ENCODE assay signal across 23 mouse cellular contexts in the genomic region with DNA sequence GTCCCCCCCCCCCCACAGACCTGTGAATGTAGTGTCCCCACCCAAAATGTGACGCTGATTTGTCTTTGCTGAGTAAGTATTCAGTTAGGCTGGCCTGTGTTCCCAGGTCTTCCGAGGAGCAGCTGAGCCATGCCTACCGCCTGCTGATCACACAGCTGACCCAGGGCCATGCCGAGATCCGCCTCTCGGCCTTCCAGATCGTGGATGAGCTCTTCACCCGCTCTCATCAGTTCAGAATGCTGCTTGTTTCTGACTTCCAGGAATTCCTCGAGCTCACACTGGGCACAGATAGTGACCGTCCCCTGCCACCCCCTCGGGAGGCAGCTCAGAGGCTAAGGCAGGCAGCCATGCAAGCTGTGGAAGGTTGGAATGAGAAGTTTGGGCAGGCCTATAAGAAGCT. TPM values are rescaled to one million over a fixed set of nuclear protein-coding genes. Genes with fewer than 3 reads are reported as not detected.
DNase-seq lines count a peak whose midpoint lies in the region; ATAC-seq and TF ChIP-seq lines count a peak whose summit lies in the region.
"Had no signal": no experiment of that assay in that cellular context is flagged by ENCODE, and none has a peak within 500 bp of the region (broad histone marks: within the 10 kb centered on the region; RNA-seq: fewer than 3 reads in every experiment).

No protein-coding gene starts in this region.

- no peaks in the 10 kb centered on the region for H3K79me2 ChIP-seq in heart, adult 2 months (replicated peaks; ENCODE audit: control insufficient read depth, insufficient read depth, low read length)

- DNase-seq in brain, adult 2 months (ENCODE audit: low read depth, low spot score): peak; percentile 52
- peak; percentile 41 for DNase-seq in cerebellum, adult 11-12 months
- peak; percentile 39 for DNase-seq in cerebellum, adult 9-11 months
- peak; percentile 28 to 32 for DNase-seq in cerebellum, postnatal 36 days
- DNase-seq in heart, adult 2 months: no peak
- DNase-seq: adrenal gland, adult 8-10 months; adrenal gland, postnatal 36 days; gastrocnemius, postnatal 36 days; heart, adult 11 months; heart, postnatal 14 days; kidney, adult 11 months; kidney, adult 9 months had no signal

- H3K27ac ChIP-seq in forebrain, embryonic 13.5 days: no peak overlapping the region
- H3K27ac ChIP-seq in heart, adult 2 months: no peak overlapping the region
- H3K27ac ChIP-seq: embryonic facial prominence, embryonic 12.5 days; forebrain, embryonic 12.5 days; heart, embryonic 10.5 days; heart, embryonic 15.5 days; hindbrain, embryonic 13.5 days; hindbrain, postnatal 0 days had no signal

- no peak overlapping the region for H3K4me2 ChIP-seq in forebrain, embryonic 13.5 days
- H3K4me2 ChIP-seq: embryonic facial prominence, embryonic 12.5 days; forebrain, embryonic 12.5 days; heart, embryonic 15.5 days; hindbrain, embryonic 13.5 days had no signal

- H3K9me3 ChIP-seq in forebrain, embryonic 13.5 days (replicated peaks): no peaks in the 10 kb centered on the region
- H3K9me3 ChIP-seq: embryonic facial prominence, embryonic 12.5 days; forebrain, embryonic 12.5 days; heart, embryonic 10.5 days; heart, embryonic 15.5 days; hindbrain, embryonic 13.5 days had no signal

- TF ChIP-seq EP300 in heart, adult 2 months (IDR thresholded peaks at IDR 0.05; ENCODE audit: insufficient read depth, low read depth, low read length): no peak

- no peaks in the 10 kb centered on the region for H3K27me3 ChIP-seq in forebrain, embryonic 13.5 days
- no peaks in the 10 kb centered on the region for H3K27me3 ChIP-seq in heart, adult 2 months (ENCODE audit: control insufficient read depth, insufficient read depth, low read length)
- H3K27me3 ChIP-seq: embryonic facial prominence, embryonic 12.5 days; forebrain, embryonic 12.5 days; heart, embryonic 15.5 days; hindbrain, embryonic 13.5 days had no signal

- intact Hi-C loops in heart, adult 2 months (cut with DNase I): no loop called here

- TF ChIP-seq CTCF in heart, adult 2 months (IDR thresholded peaks at IDR 0.05): no peak

- H3K36me3 ChIP-seq in forebrain, embryonic 13.5 days (ENCODE audit: poor library complexity, severe bottlenecking): peaks cover 34% of the 10 kb centered on the region; the same call in 1 of the 2 replicates
- H3K36me3 ChIP-seq in heart, adult 2 months (ENCODE audit: control insufficient read depth, insufficient read depth, low read length): no peaks in the 10 kb centered on the region

- H3K4me3 ChIP-seq in forebrain, embryonic 13.5 days: no peak overlapping the region
- H3K4me3 ChIP-seq in heart, adult 2 months: no peak overlapping the region
- H3K4me3 ChIP-seq: embryonic facial prominence, embryonic 12.5 days; forebrain, embryonic 12.5 days; heart, embryonic 10.5 days; heart, embryonic 15.5 days; hindbrain, embryonic 13.5 days had no signal

- H3K4me1 ChIP-seq in forebrain, embryonic 13.5 days: no peaks in the 10 kb centered on the region
- no peaks in the 10 kb centered on the region for H3K4me1 ChIP-seq in heart, adult 2 months (ENCODE audit: control insufficient read depth, insufficient read depth, low read length)
- H3K4me1 ChIP-seq: embryonic facial prominence, embryonic 12.5 days; forebrain, embryonic 12.5 days; heart, embryonic 15.5 days; hindbrain, embryonic 13.5 days had no signal

- WGBS in forebrain, embryonic 13.5 days: 87% methylated on average over 11 of the region's 11 CpGs
- WGBS in heart, adult 2 months: 82% methylated on average over 11 of the region's 11 CpGs

- no peak for ATAC-seq in forebrain, embryonic 13.5 days
- ATAC-seq: hindbrain, postnatal 0 days had no signal

- TF ChIP-seq POLR2A in heart, adult 2 months (IDR thresholded peaks at IDR 0.05; ENCODE audit: insufficient read depth, low read depth, low read length): no peak

- H3K9ac ChIP-seq in forebrain, embryonic 13.5 days: no peak overlapping the region
- H3K9ac ChIP-seq in heart, adult 2 months (ENCODE audit: low read depth, low read length): no peak overlapping the region
- H3K9ac ChIP-seq: embryonic facial prominence, embryonic 12.5 days; forebrain, embryonic 12.5 days; heart, embryonic 15.5 days; hindbrain, embryonic 13.5 days had no signal

RNA-seq across cellular contexts. Expression of gene Uvssa, which starts 9.2 kb away (rescaled TPM):
- 8.0 and 8.2 TPM in 2 replicates for polyA plus RNA-seq in forebrain, embryonic 13.5 days (2015; fragmentation: Nextera tagmentation; extraction: Ambion mirVana)
- 1 to 10 TPM; 3.3 to 3.4 TPM for total RNA-seq in heart, adult 2 months (2021)
- polyA plus RNA-seq in heart, adult 2 months (2012; rRNA removed): 2.8 and 5.0 TPM in 2 replicates

RNA-seq across cellular contexts. Expression of gene Nkx1-1, which starts 46.2 kb away (rescaled TPM):
- polyA plus RNA-seq in forebrain, embryonic 13.5 days (2015; fragmentation: Nextera tagmentation; extraction: Ambion mirVana): not detected in 2 replicates
- total RNA-seq in heart, adult 2 months (2021): not detected
- polyA plus RNA-seq in heart, adult 2 months (2012; rRNA removed): not detected in 2 replicates
- total RNA-seq: adrenal gland, adult 8-10 months; adrenal gland, postnatal 36 days; gastrocnemius, adult 8-10 months; gastrocnemius, postnatal 36 days; heart, postnatal 14 days; hematopoietic stem cell, adult 5-6 weeks had no signal
- polyA plus RNA-seq: cortical plate, adult 2 months; embryonic facial prominence, embryonic 12.5 days; forebrain, embryonic 12.5 days; heart, embryonic 10.5 days; heart, embryonic 15.5 days; intestine, embryonic 14.5 days had no signal

RNA-seq across cellular contexts. Expression of gene Maea, which starts 52.2 kb away (rescaled TPM):
- polyA plus RNA-seq in forebrain, embryonic 13.5 days (2015; fragmentation: Nextera tagmentation; extraction: Ambion mirVana): 107 and 122 TPM in 2 replicates
- 10 to 100 TPM; 79.2 to 81.7 TPM for total RNA-seq in heart, adult 2 months (2021)
- polyA plus RNA-seq in heart, adult 2 months (2012; rRNA removed): 86.7 and 111 TPM in 2 replicates

Comparison
In these comparisons a context has a peak if more than half of its experiments do, and no peak if none do; other contexts are left out.
1. DNase-seq: peak in brain, adult 2 months (single experiment), cerebellum, adult 11-12 months (single experiment), cerebellum, adult 9-11 months (single experiment) and cerebellum, postnatal 36 days (2 of 2); none in heart, adult 2 months (0 of 2).